Mouse (Mus musculus): ENCODE measurements around the gene Racgap1. TPM values are rescaled to one million over a fixed set of nuclear protein-coding genes. Genes with fewer than 3 reads are reported as not detected.

Gene Racgap1
- polyA plus RNA-seq, 1 experiment from 2014 or later, result 219 TPM

DNA sequence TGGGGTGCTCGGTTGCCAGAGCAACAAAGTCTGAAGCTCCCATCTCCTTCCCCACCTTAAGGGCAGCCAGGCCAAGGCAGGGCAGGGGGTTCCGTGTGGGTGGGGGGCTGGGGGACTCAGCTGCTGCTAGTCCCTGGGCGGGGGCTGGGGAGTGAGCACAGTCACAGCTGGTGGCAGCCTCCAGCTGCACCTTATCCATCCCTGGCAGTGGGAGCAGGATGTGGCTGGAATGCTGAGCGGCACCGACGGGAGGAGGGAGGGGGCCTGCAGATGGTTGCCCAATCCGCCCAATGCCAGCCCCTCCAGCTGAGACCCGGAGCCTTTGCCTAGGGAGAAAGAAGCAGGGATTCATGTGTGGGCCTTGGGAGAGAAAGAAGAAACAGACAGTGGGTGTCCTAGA lies 25.6 kb upstream of the Racgap1 start:
- Histone ChIP-seq H3K9me3 (no peaks in the 10 kb centered on the region), H3K27me3 (ENCODE audit: insufficient read depth, poor library complexity, severe bottlenecking) (peaks cover 23% of the 10 kb centered on the region), H3K27ac (peak overlapping the region; percentile 75), H3K4me1 (replicated peaks) (peaks cover 42% of the 10 kb centered on the region), H3K4me3 (no peak overlapping the region), H3K36me3 (no peaks in the 10 kb centered on the region)
- DNase-seq (ENCODE audit: low spot score), result peak; percentile 40
- 31% methylated on average over 8 of the region's 8 CpGs for WGBS

DNA sequence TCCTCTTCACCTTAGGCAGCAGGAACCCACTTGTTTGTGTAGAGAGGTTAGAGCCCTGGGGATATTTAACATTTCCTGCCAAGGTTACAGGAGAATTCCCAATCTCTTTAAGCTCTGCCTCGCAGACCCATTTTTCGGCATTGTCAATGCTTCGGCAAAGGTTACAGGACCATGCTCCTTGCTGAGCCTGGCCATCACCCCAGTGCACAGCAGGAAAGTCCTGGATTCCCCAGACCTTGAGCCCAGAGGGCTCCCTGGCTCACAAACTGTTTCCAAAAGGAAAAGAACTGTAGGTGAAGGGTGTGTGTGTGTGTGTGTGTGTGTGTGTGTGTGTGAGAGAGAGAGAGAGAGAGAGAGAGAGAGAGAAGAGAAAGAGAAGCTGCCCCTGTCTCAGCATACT lies 23.4 kb upstream of the Racgap1 start:
- Histone ChIP-seq H3K4me1 (replicated peaks) (peaks cover 62% of the 10 kb centered on the region), H3K9me3 (no peaks in the 10 kb centered on the region), H3K27ac (no peak overlapping the region), H3K27me3 (ENCODE audit: insufficient read depth, poor library complexity, severe bottlenecking) (peaks cover 45% of the 10 kb centered on the region), H3K36me3 (no peaks in the 10 kb centered on the region), H3K4me3 (no peak overlapping the region)
- WGBS, result 74% methylated on average over 3 of the region's 3 CpGs
- DNase-seq (ENCODE audit: low spot score), result no peak

DNA sequence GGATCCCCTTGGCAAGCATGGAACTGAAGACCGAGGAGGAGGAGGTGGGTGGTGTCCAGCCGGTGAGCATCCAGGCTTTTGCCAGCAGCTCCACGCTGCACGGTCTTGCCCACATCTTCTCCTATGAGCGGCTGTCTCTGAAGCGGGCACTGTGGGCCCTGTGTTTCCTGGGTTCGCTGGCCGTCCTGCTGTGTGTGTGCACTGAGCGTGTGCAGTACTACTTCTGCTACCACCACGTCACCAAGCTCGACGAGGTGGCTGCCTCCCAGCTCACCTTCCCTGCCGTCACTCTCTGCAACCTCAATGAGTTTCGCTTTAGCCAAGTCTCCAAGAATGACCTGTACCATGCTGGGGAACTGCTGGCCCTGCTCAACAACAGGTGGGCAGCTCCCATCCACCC lies 20.3 kb upstream of the Racgap1 start:
- DNase-seq (ENCODE audit: low spot score), result no peak
- no peaks in the 10 kb centered on the region for H3K9me3 ChIP-seq
- H3K4me1 ChIP-seq (replicated peaks), result peaks cover 53% of the 10 kb centered on the region
- peak overlapping the region; percentile 75; the same call in 1 of the 2 replicates for H3K4me3 ChIP-seq
- H3K36me3 ChIP-seq, result no peaks in the 10 kb centered on the region
- 79% methylated on average over 14 of the region's 14 CpGs for WGBS
- no peak overlapping the region for H3K27ac ChIP-seq
- peaks cover 68% of the 10 kb centered on the region for H3K27me3 ChIP-seq (ENCODE audit: insufficient read depth, poor library complexity, severe bottlenecking)

DNA sequence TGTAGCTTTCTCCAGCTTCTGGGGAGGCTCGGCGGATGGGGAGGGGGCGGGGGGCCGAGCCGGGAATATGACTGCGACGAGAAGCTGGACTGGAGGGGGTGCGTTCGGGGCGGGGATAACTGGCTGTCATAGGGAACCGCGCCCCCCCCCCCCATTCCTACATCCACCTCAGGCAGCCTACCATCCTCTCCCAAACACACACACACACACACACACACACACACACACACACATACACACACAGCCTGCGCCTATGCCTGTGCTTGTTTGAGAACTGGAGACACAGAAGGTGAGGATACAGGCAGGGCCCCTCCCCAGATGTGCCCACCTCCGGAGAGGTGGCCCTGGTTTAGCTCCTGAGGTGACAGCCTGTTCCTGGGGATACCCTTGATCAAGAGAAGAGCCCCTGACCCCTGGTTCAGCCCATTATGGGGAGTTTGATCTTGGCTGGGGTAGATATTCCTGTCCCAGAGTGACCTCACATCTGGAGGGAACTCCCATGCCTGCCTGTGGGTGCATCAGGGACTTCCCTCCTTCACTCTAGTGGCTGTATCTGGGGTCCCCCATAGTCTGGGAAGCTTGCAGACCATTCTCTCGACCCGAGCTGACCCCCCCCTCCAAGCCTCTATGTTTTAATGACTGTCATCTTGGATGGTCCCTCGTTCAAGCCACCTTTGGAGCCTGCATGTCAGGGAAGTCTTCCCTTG lies 19.7 kb upstream of the Racgap1 start:
- WGBS, result 13% methylated on average over 15 of the region's 17 CpGs
- peak overlapping the region; percentile 75 for H3K4me3 ChIP-seq
- DNase-seq (ENCODE audit: low spot score), result no peak

DNA sequence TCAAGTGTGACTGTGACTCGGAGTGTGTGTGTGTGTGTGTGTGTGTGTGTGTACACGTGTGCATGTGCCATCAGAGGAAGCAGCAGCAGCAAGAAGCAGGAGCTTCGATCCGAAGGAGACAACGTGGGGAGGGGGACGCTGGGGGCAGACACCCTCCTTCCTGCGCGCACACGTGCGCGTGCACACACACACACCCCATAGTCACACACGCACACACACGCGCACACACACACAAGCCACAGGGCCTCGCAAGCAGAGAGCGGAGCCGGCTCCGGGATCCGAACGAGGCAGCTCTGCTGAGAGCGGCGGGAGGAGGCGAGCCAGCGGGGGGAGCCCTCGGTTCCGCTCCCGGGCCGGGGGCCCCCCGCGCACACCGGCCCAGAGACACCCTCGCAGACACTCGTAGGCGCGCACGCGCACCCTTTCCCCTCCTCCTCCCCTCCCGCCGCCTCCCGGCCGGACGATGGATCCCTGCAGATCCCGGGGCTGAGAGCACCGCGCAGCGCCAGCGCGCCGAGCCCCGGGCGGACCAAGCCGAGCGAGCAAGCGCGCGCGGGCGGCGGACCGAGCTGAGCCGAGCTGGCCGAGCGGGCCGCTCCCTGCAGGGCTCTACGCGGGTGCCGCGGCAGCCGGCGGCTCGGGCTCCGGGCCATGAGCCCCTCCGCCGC lies 18.8 kb upstream of the Racgap1 start, which contains the start of gene Asic1:
Gene Asic1, plus strand, starts transcription at position 215 of the 668 bp plus-strand sequence.
- Histone ChIP-seq H3K27me3 (ENCODE audit: insufficient read depth, poor library complexity, severe bottlenecking) (peaks cover 83% of the 10 kb centered on the region), H3K36me3 (no peaks in the 10 kb centered on the region), H3K9me3 (no peaks in the 10 kb centered on the region), H3K4me3 (peak within 1 kb of the TSS; percentile 75), H3K27ac (peak within 1 kb of the TSS; percentile 89), H3K4me1 (replicated peaks) (peaks cover 63% of the 10 kb centered on the region)
- under 1% methylated on average over 74 of the region's 74 CpGs for WGBS
- peak; percentile 65 for DNase-seq (ENCODE audit: low spot score)

More for the DNA sequence above, 19.7 kb upstream of the Racgap1 start:
- Histone ChIP-seq H3K9me3 (no peaks in the 10 kb centered on the region), H3K27ac (peak overlapping the region; percentile 89), H3K36me3 (no peaks in the 10 kb centered on the region), H3K27me3 (ENCODE audit: insufficient read depth, poor library complexity, severe bottlenecking) (peaks cover 75% of the 10 kb centered on the region), H3K4me1 (replicated peaks) (peaks cover 55% of the 10 kb centered on the region)

DNA sequence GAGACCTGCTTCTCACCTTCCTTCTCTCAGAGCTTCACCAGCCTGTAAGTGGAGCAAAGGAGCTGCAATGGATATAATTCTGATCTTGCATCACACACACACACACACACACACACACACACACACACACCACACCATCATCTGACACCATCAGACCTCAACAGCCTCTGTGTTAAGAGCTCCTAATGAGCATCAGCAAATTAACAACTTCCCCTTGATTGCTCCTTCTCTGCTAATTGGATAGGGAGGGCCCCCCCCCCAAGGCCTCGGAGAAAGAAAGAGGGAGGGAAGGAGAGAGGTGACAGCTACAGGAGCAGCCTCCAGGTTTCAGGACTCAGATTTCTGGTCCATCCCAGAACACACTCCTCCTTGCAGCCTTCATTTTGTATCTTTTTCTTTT lies 17.9 kb upstream of the Racgap1 start:
- peak overlapping the region; percentile 5; the same call in 1 of the 2 replicates for H3K4me3 ChIP-seq
- 13% methylated on average over 1 of the region's 1 CpGs for WGBS

DNA sequence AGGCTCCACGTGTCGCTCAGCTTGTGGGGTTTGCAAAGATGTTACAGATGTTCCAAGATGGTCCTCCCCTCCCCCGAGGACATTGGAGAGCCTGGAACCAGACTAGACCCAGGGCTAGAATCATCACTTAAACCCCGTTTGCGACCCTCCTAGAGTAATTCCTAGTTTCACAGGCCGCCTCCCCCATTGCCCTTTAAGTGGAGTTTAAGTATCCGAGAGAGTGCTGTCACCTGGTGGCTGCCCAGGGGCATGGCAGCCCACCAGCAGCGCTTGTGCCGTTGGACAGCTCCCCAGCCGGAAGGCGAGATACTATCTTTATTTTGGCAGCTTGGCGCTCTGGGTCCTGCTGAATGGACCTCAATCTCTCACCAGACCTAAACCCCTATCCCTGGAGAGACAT lies 17.4 kb upstream of the Racgap1 start:
- Histone ChIP-seq H3K36me3 (no peaks in the 10 kb centered on the region), H3K9me3 (no peaks in the 10 kb centered on the region), H3K27me3 (ENCODE audit: insufficient read depth, poor library complexity, severe bottlenecking) (peaks cover 91% of the 10 kb centered on the region), H3K27ac (no peak overlapping the region; the same call in 1 of the 2 replicates), H3K4me1 (replicated peaks) (peaks cover 75% of the 10 kb centered on the region), H3K4me3 (peak overlapping the region; percentile 5; the same call in 1 of the 2 replicates)
- 2% methylated on average over 12 of the region's 12 CpGs for WGBS
- DNase-seq (ENCODE audit: low spot score), result peak; percentile 74

More for the DNA sequence above, 17.9 kb upstream of the Racgap1 start:
- peaks cover 70% of the 10 kb centered on the region for H3K4me1 ChIP-seq (replicated peaks)
- H3K27ac ChIP-seq, result no peak overlapping the region; the same call in 1 of the 2 replicates
- peaks cover 88% of the 10 kb centered on the region for H3K27me3 ChIP-seq (ENCODE audit: insufficient read depth, poor library complexity, severe bottlenecking)
- no peaks in the 10 kb centered on the region for H3K36me3 ChIP-seq
- no peaks in the 10 kb centered on the region for H3K9me3 ChIP-seq
- DNase-seq (ENCODE audit: low spot score), result no peak

DNA sequence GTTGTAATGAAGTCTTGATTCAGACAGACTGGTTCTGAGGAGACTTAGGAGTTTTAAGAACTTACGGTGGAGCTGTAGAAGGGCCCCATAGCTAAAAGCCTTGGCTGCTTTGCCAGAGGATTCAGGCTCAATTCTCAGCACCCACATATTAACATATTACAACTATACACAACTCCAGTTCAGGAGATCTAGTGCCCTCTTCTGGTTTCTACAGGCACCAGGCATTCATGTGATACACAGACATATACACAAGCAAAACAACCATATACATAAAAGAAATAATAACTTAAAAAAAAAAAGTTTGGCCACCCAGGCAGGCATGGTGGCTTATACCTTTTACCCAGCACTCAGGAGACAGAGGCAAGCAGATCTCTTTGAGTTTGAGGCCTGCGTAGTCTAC lies 16.1 kb upstream of the Racgap1 start:
- no peaks in the 10 kb centered on the region for H3K36me3 ChIP-seq
- peaks cover 69% of the 10 kb centered on the region for H3K4me1 ChIP-seq (replicated peaks)
- H3K4me3 ChIP-seq, result no peak overlapping the region
- no peaks in the 10 kb centered on the region for H3K9me3 ChIP-seq
- WGBS, result 91% methylated on average over 2 of the region's 2 CpGs
- no peak for DNase-seq (ENCODE audit: low spot score)
- peaks cover 84% of the 10 kb centered on the region for H3K27me3 ChIP-seq (ENCODE audit: insufficient read depth, poor library complexity, severe bottlenecking)
- no peak overlapping the region for H3K27ac ChIP-seq

DNA sequence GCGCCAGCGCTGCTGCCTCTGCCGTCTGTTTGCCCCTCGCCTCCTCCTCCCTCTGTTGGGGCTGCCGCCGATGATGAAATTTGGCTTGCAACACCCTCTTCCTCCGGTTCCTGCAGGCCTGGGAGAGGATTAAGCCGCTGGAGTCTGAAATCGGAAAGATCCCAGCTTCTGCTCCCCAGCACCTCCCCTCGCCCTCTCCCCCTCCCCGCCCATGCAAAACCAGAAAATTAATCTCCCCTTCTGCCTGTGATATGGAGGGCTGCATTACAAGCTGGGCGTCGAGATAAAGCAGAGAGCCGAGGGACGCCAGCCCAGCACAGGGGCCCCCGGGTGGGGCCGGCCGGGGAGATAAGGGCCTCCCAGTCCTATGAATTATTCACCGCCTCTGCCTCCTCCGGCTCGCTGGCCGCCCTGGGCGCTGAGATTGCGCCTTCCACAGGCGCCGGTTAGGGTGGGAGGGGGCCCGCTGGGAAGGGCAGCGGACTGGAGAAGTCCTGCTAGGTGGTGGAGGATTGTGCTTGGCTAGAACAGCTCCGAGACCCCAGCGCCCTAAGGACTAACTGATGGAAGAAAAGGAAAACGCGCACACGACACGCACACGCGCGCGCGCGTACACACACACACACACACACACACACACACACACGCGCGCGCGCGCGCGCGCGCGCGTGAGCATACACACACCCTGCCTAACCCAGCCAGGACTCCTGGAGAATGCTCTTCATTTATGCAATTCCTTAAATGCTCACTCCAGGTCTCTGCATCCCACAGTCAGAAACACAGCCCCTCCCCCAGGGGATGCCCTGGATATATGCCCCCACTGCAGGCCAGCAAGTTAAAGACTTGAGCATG lies 13.4 kb upstream of the Racgap1 start:
- Histone ChIP-seq H3K36me3 (no peaks in the 10 kb centered on the region), H3K27ac (peak overlapping the region; percentile 86), H3K4me3 (peak overlapping the region; percentile 57), H3K4me1 (replicated peaks) (peaks cover 54% of the 10 kb centered on the region), H3K27me3 (ENCODE audit: insufficient read depth, poor library complexity, severe bottlenecking) (peaks cover 71% of the 10 kb centered on the region), H3K9me3 (no peaks in the 10 kb centered on the region)
- WGBS, result under 1% methylated on average over 51 of the region's 52 CpGs
- DNase-seq (ENCODE audit: low spot score), result peak; percentile 66

DNA sequence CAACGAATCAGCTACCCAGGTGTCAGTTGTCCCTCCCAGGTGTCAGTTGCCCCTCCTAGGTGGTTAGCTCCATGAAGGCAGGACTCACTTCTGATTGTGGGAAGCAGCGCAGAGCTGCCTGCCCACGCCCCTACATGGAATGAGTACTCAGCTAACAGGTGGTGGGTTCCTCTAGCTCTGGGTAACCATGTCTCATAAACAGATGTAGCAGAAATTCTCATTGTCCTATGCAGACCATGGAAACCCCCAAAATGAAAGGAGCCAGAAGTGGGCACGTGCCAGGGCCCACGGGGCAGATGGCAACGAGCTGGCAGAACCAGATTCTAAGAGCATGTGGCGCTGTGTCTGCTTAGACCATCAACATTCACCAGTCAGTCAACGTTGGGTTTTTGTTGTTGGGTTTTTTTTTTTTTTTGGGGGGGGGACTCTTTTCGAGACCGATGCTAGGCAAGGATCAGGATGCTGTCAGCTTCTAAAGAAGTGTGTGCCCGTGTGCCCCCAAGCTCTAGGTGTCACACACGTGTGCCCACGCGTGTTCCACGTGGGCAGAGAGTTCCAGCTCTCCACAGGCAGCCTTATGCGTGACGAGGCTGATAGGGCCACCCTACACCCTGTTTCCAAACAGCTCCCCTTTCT lies 12.6 kb upstream of the Racgap1 start:
- peak overlapping the region; percentile 57 for H3K4me3 ChIP-seq
- H3K4me1 ChIP-seq (replicated peaks), result peaks cover 47% of the 10 kb centered on the region
- H3K27me3 ChIP-seq (ENCODE audit: insufficient read depth, poor library complexity, severe bottlenecking), result peaks cover 64% of the 10 kb centered on the region
- H3K36me3 ChIP-seq, result no peaks in the 10 kb centered on the region
- peak overlapping the region; percentile 86 for H3K27ac ChIP-seq
- no peak for DNase-seq (ENCODE audit: low spot score)
- 4% methylated on average over 17 of the region's 17 CpGs for WGBS
- no peaks in the 10 kb centered on the region for H3K9me3 ChIP-seq

DNA sequence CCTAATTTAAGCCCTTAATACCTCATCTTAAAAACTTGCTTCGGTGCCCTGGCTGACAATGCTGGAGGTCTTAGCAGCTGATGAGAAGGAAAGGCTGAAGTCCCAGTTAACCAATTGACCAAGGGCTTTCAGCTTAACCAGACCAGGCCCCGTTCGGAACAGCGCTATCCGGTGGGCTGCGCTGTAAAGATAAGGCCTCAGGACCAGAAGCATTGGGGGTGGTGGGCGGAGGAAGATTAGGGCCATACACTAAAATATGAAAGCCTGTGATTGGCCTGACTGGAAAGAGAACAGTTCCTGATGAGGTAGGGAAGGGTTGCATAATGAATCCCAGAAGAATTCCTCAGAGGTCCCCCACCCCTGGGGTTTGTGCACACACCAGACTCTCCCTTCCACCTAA lies 10.9 kb upstream of the Racgap1 start:
- no peak overlapping the region for H3K4me3 ChIP-seq
- no peak for DNase-seq (ENCODE audit: low spot score)
- no peak overlapping the region for H3K27ac ChIP-seq
- 61% methylated on average over 7 of the region's 7 CpGs for WGBS
- peaks cover 40% of the 10 kb centered on the region for H3K4me1 ChIP-seq (replicated peaks)
- no peaks in the 10 kb centered on the region for H3K36me3 ChIP-seq
- H3K9me3 ChIP-seq, result no peaks in the 10 kb centered on the region
- H3K27me3 ChIP-seq (ENCODE audit: insufficient read depth, poor library complexity, severe bottlenecking), result peaks cover 55% of the 10 kb centered on the region

DNA sequence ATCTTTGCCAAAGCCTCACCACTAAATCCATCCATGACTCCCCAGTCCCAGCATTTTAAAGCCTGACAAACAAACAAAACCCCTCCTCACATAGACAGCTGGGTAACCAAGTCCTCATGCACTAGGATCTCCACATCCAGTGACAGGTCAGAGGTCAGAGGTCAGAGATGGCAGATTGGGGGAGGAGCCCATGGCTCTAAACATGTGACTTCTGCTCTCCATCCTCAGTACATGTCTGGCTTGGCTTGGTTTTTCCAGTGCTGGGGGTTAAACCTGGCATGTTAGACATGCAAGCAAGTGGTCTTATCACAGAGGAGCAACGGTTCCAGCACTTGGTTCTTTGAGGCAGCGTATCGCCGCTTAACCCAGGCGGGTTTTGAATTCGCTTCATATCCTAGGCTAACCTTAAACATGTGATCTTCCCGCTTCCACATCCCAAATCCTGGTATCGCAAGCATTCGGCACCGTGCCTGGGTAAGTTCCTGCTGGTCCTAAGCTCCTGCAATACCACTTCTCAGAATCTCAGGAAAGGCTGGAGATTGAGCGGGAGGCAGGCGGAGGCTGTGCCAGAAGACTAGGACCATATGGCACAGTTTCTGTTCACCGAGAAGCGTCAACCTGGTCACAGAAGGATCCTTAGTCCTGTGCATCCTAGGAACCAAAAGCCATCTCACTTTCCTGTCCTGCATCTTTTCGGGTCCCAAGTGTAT lies 9.8 kb upstream of the Racgap1 start:
- H3K27me3 ChIP-seq (ENCODE audit: insufficient read depth, poor library complexity, severe bottlenecking), result peaks cover 53% of the 10 kb centered on the region
- 93% methylated on average over 15 of the region's 15 CpGs for WGBS
- H3K4me3 ChIP-seq, result no peak overlapping the region
- no peaks in the 10 kb centered on the region for H3K36me3 ChIP-seq
- peaks cover 39% of the 10 kb centered on the region for H3K4me1 ChIP-seq (replicated peaks)
- DNase-seq (ENCODE audit: low spot score), result no peak
- H3K9me3 ChIP-seq, result no peaks in the 10 kb centered on the region
- H3K27ac ChIP-seq, result 0 out of 2 replicates have a peak overlapping the region, but pooled peaks have one; percentile 31

Data from hindbrain, embryonic 10.5 days (tissue).